Mouse (Mus musculus): ENCODE measurements around the gene Dip2b.

DNA sequence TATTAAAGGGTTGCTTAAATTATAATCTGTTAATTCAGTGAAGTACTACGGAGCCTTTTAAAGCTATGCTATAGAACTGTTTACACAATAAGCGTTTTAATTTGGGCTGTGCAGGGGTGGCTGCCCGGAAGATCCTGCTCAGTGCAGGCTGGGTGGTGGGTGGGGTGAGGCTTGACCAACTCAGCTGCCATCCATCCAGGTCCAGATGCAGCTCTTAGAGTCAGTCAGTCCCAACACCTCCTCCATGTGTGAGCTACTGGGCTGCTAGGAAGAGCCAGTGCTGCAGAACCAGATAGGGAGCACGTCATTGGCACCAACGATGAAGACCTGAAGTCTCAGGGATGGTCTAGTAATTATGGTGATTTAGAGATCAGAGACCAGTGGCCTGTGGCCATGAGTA is 101.2 kb downstream of the Dip2b start:
- TF ChIP-seq CTCF (IDR thresholded peaks at IDR 0.05; ENCODE audit: low read depth, low read length) (no peak), POLR2A (IDR thresholded peaks at IDR 0.05; ENCODE audit: extremely low read depth, insufficient read depth, low read length) (no peak)
